Mouse (Mus musculus) spleen, adult 2 months (tissue): Measurements from ENCODE around the gene Galk2.

Source experiments
- CTCF ChIP-seq: fragments of 200-500 bp; IDR thresholded peaks from 2 replicates; pipeline ENCODE4 v1.5.1; 2011; ENCODE audit warnings: mild to moderate bottlenecking, inconsistent platforms; ENCODE audit not compliant: insufficient read depth, insufficient read length, insufficient replicate concordance; ENCODE audit errors: extremely low read depth
- POLR2A ChIP-seq: fragments of 200-500 bp; IDR thresholded peaks from 2 replicates; pipeline ENCODE4 v1.6.1; 2011; ENCODE audit warnings: low read depth, low read length, inconsistent platforms

DNA sequence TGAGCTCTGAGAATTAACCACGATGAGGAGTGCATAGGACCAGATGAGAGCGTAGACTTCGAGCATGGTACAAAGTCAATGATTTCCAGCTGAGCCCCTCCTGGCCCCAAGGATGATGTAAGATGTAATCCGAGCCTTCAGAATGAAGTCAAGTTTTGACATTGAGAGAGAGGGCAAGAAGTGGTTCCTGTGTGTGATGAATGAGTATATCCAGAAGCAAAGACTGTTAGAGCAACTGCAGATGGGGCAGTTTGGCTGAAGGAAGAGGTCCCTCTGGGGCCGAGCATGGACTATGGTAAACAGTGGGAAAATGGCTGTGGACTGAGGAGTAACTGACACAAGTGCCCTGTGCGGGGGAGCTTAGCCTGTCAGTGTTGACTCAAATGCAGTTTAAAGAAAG, 114.3 kb downstream of the Galk2 start:
- TF ChIP-seq POLR2A (no peak), CTCF (no peak)
